Mouse (Mus musculus): Measurements from ENCODE around the gene Kcnt1. TPM values are rescaled to one million over a fixed set of nuclear protein-coding genes. Genes with fewer than 3 reads are reported as not detected.
"Not testable (repeated sequence)": the region's sequence is repeated elsewhere in the genome, so short reads cannot be mapped to it uniquely, and the experiment has no call there.

Gene Kcnt1
- 0.04 TPM in 1 of 2 replicates, not detected in the other for polyA plus RNA-seq (2014; fragmentation: Nextera tagmentation; extraction: Ambion mirVana)

GRCm38 (mm10) chr2:25863337-25864131 lies at the start of gene Kcnt1:
TSS of gene Kcnt1 (plus strand) at chr2:25863734.
- H3K4me1 ChIP-seq (ENCODE audit: control insufficient read depth, insufficient read depth, low read length), result no peaks in the 10 kb centered on the region; the same call in 1 of the 2 replicates
- no peaks in the 10 kb centered on the region for H3K9me3 ChIP-seq (replicated peaks; ENCODE audit: control insufficient read depth, low read length)
- peaks cover 53% of the 10 kb centered on the region for H3K27me3 ChIP-seq (ENCODE audit: control insufficient read depth, insufficient read depth, low read length)
- peak within 1 kb of the TSS; percentile 93 for H3K4me2 ChIP-seq
- peak within 1 kb of the TSS; percentile 50 for H3K4me3 ChIP-seq (ENCODE audit: low read depth, low read length)
- no peak for ATAC-seq (replicated peaks; ENCODE audit: insufficient number of reproducible peaks, low FRiP score, low TSS enrichment)
- WGBS (ENCODE audit: insufficient replicate concordance), result 3% methylated on average over 38 of the region's 53 CpGs
- no peaks in the 10 kb centered on the region for H3K36me3 ChIP-seq (ENCODE audit: control insufficient read depth, insufficient read depth, low read length)
- H3K9ac ChIP-seq (ENCODE audit: low read depth, low read length), result no peak within 1 kb of the TSS
- no peak within 1 kb of the TSS for H3K27ac ChIP-seq (ENCODE audit: low read depth, low read length)

- H3K27me3 ChIP-seq (ENCODE audit: control insufficient read depth, insufficient read depth, low read length); H3K9me3 ChIP-seq (replicated peaks; ENCODE audit: control insufficient read depth, low read length); ATAC-seq (replicated peaks; ENCODE audit: insufficient number of reproducible peaks, low FRiP score, low TSS enrichment); H3K9ac ChIP-seq (ENCODE audit: low read depth, low read length); H3K4me3 ChIP-seq (ENCODE audit: low read depth, low read length); H3K36me3 ChIP-seq (ENCODE audit: control insufficient read depth, insufficient read depth, low read length); H3K27ac ChIP-seq (ENCODE audit: low read depth, low read length); H3K4me1 ChIP-seq (ENCODE audit: control insufficient read depth, insufficient read depth, low read length); H3K4me2 ChIP-seq: not testable (repeated sequence)
- 73% methylated on average over 1 of the region's 1 CpGs for WGBS (ENCODE audit: insufficient replicate concordance)
Observed at GRCm38 (mm10) chr2:25815748-25816147, 47.8 kb upstream of the Kcnt1 start, which contains the start of gene Glt6d1. TSS of gene Glt6d1 (minus strand) at chr2:25815848.

- no peak for ATAC-seq (replicated peaks; ENCODE audit: insufficient number of reproducible peaks, low FRiP score, low TSS enrichment)
- H3K27me3 ChIP-seq (ENCODE audit: control insufficient read depth, insufficient read depth, low read length), result no peaks in the 10 kb centered on the region
- H3K4me2 ChIP-seq, result no peak within 1 kb of the TSS
- H3K4me3 ChIP-seq (ENCODE audit: low read depth, low read length), result no peak within 1 kb of the TSS
- no peak within 1 kb of the TSS for H3K27ac ChIP-seq (ENCODE audit: low read depth, low read length)
- H3K9ac ChIP-seq (ENCODE audit: low read depth, low read length), result 0 out of 2 replicates have a peak within 1 kb of the TSS, but pooled peaks have one; percentile 17
- 74% methylated on average over 1 of the region's 1 CpGs for WGBS (ENCODE audit: insufficient replicate concordance)
- H3K36me3 ChIP-seq (ENCODE audit: control insufficient read depth, insufficient read depth, low read length), result no peaks in the 10 kb centered on the region
- no peaks in the 10 kb centered on the region for H3K4me1 ChIP-seq (ENCODE audit: control insufficient read depth, insufficient read depth, low read length)
- no peaks in the 10 kb centered on the region for H3K9me3 ChIP-seq (replicated peaks; ENCODE audit: control insufficient read depth, low read length)
Observed at GRCm38 (mm10) chr2:25822806-25823205, 40.7 kb upstream of the Kcnt1 start, which contains the start of gene Lcn9. TSS of gene Lcn9 (plus strand) at chr2:25823153.

- H3K4me2 ChIP-seq, result no peak overlapping the region
- H3K36me3 ChIP-seq (ENCODE audit: control insufficient read depth, insufficient read depth, low read length), result no peaks in the 10 kb centered on the region
- H3K9me3 ChIP-seq (replicated peaks; ENCODE audit: control insufficient read depth, low read length), result no peaks in the 10 kb centered on the region
- H3K27ac ChIP-seq (ENCODE audit: low read depth, low read length), result no peak overlapping the region
- no peak overlapping the region for H3K4me3 ChIP-seq (ENCODE audit: low read depth, low read length)
- 77% methylated on average over 3 of the region's 3 CpGs for WGBS (ENCODE audit: insufficient replicate concordance)
- H3K9ac ChIP-seq (ENCODE audit: low read depth, low read length), result no peak overlapping the region
- no peaks in the 10 kb centered on the region for H3K4me1 ChIP-seq (ENCODE audit: control insufficient read depth, insufficient read depth, low read length)
- no peaks in the 10 kb centered on the region for H3K27me3 ChIP-seq (ENCODE audit: control insufficient read depth, insufficient read depth, low read length)
- ATAC-seq (replicated peaks; ENCODE audit: insufficient number of reproducible peaks, low FRiP score, low TSS enrichment), result no peak
Observed at GRCm38 (mm10) chr2:25824751-25825150, 38.8 kb upstream of the Kcnt1 start.

- WGBS (ENCODE audit: insufficient replicate concordance), result 64% methylated on average over 8 of the region's 8 CpGs
- H3K36me3 ChIP-seq (ENCODE audit: control insufficient read depth, insufficient read depth, low read length), result no peaks in the 10 kb centered on the region
- no peak for ATAC-seq (replicated peaks; ENCODE audit: insufficient number of reproducible peaks, low FRiP score, low TSS enrichment)
Observed at GRCm38 (mm10) chr2:25828344-25828947, 35.1 kb upstream of the Kcnt1 start.

GRCm38 (mm10) chr2:25830786-25831185 lies 32.7 kb upstream of the Kcnt1 start:
- H3K4me1 ChIP-seq (ENCODE audit: control insufficient read depth, insufficient read depth, low read length), result no peaks in the 10 kb centered on the region
- ATAC-seq (replicated peaks; ENCODE audit: insufficient number of reproducible peaks, low FRiP score, low TSS enrichment), result no peak
- WGBS (ENCODE audit: insufficient replicate concordance), result 70% methylated on average over 3 of the region's 3 CpGs

More at GRCm38 (mm10) chr2:25828344-25828947, 35.1 kb upstream of the Kcnt1 start:
- Histone ChIP-seq H3K27me3 (ENCODE audit: control insufficient read depth, insufficient read depth, low read length) (no peaks in the 10 kb centered on the region), H3K4me1 (ENCODE audit: control insufficient read depth, insufficient read depth, low read length) (no peaks in the 10 kb centered on the region), H3K27ac (ENCODE audit: low read depth, low read length) (no peak overlapping the region), H3K9ac (ENCODE audit: low read depth, low read length) (no peak overlapping the region), H3K9me3 (replicated peaks; ENCODE audit: control insufficient read depth, low read length) (no peaks in the 10 kb centered on the region), H3K4me2 (no peak overlapping the region), H3K4me3 (ENCODE audit: low read depth, low read length) (no peak overlapping the region)

GRCm38 (mm10) chr2:25836291-25836690 lies 27.2 kb upstream of the Kcnt1 start:
- WGBS (ENCODE audit: insufficient replicate concordance), result 38% methylated on average over 5 of the region's 5 CpGs
- no peak for ATAC-seq (replicated peaks; ENCODE audit: insufficient number of reproducible peaks, low FRiP score, low TSS enrichment)

More at GRCm38 (mm10) chr2:25830786-25831185, 32.7 kb upstream of the Kcnt1 start:
- Histone ChIP-seq H3K27me3 (ENCODE audit: control insufficient read depth, insufficient read depth, low read length) (no peaks in the 10 kb centered on the region), H3K36me3 (ENCODE audit: control insufficient read depth, insufficient read depth, low read length) (no peaks in the 10 kb centered on the region), H3K27ac (ENCODE audit: low read depth, low read length) (no peak overlapping the region), H3K4me3 (ENCODE audit: low read depth, low read length) (no peak overlapping the region), H3K9me3 (replicated peaks; ENCODE audit: control insufficient read depth, low read length) (no peaks in the 10 kb centered on the region), H3K9ac (ENCODE audit: low read depth, low read length) (no peak overlapping the region), H3K4me2 (no peak overlapping the region)

GRCm38 (mm10) chr2:25842161-25842560 lies 21.4 kb upstream of the Kcnt1 start:
- 51% methylated on average over 4 of the region's 4 CpGs for WGBS (ENCODE audit: insufficient replicate concordance)
- peaks cover 9% of the 10 kb centered on the region; the same call in 1 of the 2 replicates for H3K27me3 ChIP-seq (ENCODE audit: control insufficient read depth, insufficient read depth, low read length)
- no peak overlapping the region for H3K4me2 ChIP-seq
- H3K4me1 ChIP-seq (ENCODE audit: control insufficient read depth, insufficient read depth, low read length), result no peaks in the 10 kb centered on the region
- H3K36me3 ChIP-seq (ENCODE audit: control insufficient read depth, insufficient read depth, low read length), result no peaks in the 10 kb centered on the region
- no peak for ATAC-seq (replicated peaks; ENCODE audit: insufficient number of reproducible peaks, low FRiP score, low TSS enrichment)
- H3K9me3 ChIP-seq (replicated peaks; ENCODE audit: control insufficient read depth, low read length), result no peaks in the 10 kb centered on the region
- H3K4me3 ChIP-seq (ENCODE audit: low read depth, low read length), result no peak overlapping the region
- no peak overlapping the region for H3K27ac ChIP-seq (ENCODE audit: low read depth, low read length)
- H3K9ac ChIP-seq (ENCODE audit: low read depth, low read length), result no peak overlapping the region

More at GRCm38 (mm10) chr2:25836291-25836690, 27.2 kb upstream of the Kcnt1 start:
- Histone ChIP-seq H3K9me3 (replicated peaks; ENCODE audit: control insufficient read depth, low read length) (no peaks in the 10 kb centered on the region), H3K27me3 (ENCODE audit: control insufficient read depth, insufficient read depth, low read length) (no peaks in the 10 kb centered on the region), H3K4me2 (no peak overlapping the region), H3K36me3 (ENCODE audit: control insufficient read depth, insufficient read depth, low read length) (no peaks in the 10 kb centered on the region), H3K4me3 (ENCODE audit: low read depth, low read length) (no peak overlapping the region), H3K4me1 (ENCODE audit: control insufficient read depth, insufficient read depth, low read length) (no peaks in the 10 kb centered on the region), H3K27ac (ENCODE audit: low read depth, low read length) (no peak overlapping the region), H3K9ac (ENCODE audit: low read depth, low read length) (no peak overlapping the region)

All from heart, embryonic 11.5 days (tissue).